Mouse (Mus musculus): ENCODE results near the gene Dnajc5.

The Dnajc5 gene

DNA sequence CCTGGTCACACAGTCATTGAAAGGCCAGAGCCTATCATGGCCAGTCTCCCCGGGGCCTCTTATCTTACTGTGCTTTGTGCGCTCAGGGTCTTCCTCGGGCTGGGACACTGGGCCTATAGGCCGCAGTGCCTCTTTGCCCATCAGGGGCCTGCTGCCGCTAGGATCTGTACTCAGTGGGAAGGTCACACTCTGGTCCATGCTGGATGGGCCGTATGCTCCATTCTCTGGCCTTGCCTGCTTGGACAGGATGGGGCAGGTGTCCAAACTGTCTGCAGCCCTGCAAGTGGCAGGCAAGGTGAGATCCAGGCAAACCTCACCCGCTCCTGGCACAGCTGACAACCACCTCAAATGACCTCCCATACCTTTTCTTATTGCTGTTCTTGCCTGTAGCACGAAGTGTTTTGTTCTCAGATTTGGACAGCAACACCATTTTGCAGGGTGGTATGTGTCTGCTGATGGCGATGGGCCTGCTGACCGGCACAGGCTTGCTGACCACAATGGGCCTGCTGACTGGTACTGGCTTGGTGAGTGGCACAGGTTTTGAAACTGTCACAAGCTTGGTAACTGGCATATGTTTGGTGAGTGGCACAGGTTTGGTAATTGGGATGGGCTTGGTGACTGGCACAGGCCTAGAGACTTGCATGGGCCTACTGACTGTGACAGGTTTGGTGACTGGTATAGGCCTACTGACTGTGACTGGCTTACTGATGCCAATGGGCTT, 68.9 kb downstream of the Dnajc5 start:
- no peak for DNase-seq (ENCODE audit: low read depth)

- no peak for DNase-seq (ENCODE audit: low read depth)
Observed at GRCm38 (mm10) chr2:181589732-181590105, 69.4 kb downstream of the Dnajc5 start.

DNA sequence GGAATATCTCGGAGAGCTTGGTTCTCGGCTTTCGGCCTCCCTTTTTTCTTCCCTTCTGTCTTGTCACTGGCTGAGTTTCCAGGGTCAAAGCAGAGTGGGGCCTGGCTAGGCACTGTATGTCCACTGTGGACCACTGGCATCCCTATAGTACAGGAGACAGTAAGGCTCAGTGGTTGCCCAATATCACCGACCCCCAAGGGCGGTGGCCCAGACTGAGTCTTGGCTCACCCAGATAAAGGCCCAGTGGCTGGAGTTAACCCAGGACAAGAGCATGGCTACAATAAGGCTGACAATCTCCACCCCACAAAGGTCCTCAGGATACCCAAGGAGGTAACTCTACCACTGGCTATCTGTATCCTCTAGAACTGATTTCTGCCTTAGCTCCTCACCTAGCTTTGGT, 70.2 kb downstream of the Dnajc5 start:
- no peak for DNase-seq (ENCODE audit: low read depth)

GRCm38 (mm10) chr2:181591528-181592085, 71.3 kb downstream of the Dnajc5 start, which contains the start of gene Prpf6:
Prpf6 (plus strand) TSS chr2:181591868.
- DNase-seq (ENCODE audit: low read depth): no peak

GRCm38 (mm10) chr2:181592231-181593041, 72.2 kb downstream of the Dnajc5 start, which contains the start of gene Zfp512b:
Zfp512b (minus strand) TSS chr2:181592803.
- DNase-seq (ENCODE audit: low read depth): peak; percentile 71

DNA sequence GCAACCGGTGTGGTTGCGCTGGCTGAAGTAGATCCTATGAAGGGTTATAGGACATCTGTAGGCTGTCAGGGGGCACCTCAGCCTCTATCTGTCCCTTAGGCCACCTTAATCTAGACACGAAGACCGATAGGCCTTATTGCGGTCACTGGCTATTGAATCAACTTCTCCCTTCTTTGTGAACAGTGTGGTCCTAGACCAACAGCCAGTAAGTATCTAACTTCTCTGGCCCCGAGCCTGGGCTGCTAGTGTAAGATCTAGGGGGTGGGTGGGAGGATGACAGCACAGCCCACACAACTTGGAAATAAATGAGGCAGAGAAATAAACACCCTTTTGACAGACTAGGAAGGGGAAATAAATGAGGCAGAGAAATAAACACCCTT, 72.7 kb downstream of the Dnajc5 start:
- DNase-seq (ENCODE audit: low read depth): peak; percentile 72

GRCm38 (mm10) chr2:181593937-181594336, 73.7 kb downstream of the Dnajc5 start:
- peak; percentile 64 for DNase-seq (ENCODE audit: low read depth)

DNA sequence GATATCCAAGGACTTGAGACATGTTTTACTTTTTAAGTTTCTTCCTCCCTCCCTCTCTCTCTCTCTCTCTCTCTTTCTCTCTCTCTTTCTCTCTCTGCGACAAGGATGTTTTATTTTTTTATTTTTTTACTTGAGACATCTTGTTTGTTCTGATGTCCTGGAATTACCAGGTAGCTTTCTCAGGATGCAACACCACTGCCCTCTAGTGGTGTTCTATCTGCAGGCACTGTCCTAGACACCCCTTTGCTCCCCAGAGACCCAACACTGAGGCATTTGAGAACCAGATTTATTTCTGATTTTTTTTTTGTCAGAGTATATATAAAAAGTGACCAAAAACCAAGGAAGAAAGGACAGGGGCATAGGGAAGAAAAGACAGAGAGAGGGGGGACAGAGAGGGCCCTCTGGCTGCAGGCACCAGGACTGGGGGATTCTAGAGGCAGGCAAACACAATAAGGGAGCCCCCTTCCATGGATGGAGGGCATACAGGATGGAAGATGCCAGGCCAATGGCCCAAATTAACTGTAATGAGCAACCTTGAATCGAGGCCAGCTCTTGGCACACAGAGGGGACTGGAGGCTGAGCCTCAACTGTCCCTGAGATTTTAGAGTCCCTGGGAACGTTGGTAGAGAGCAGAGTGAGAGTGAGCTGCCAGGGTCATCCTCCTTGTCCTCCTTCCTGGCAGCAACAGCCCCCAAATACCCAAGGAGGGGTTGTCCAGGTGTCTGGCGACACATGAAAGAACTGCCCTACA, 74.8 kb downstream of the Dnajc5 start:
- peak; percentile 55 for DNase-seq (ENCODE audit: low read depth)

DNA sequence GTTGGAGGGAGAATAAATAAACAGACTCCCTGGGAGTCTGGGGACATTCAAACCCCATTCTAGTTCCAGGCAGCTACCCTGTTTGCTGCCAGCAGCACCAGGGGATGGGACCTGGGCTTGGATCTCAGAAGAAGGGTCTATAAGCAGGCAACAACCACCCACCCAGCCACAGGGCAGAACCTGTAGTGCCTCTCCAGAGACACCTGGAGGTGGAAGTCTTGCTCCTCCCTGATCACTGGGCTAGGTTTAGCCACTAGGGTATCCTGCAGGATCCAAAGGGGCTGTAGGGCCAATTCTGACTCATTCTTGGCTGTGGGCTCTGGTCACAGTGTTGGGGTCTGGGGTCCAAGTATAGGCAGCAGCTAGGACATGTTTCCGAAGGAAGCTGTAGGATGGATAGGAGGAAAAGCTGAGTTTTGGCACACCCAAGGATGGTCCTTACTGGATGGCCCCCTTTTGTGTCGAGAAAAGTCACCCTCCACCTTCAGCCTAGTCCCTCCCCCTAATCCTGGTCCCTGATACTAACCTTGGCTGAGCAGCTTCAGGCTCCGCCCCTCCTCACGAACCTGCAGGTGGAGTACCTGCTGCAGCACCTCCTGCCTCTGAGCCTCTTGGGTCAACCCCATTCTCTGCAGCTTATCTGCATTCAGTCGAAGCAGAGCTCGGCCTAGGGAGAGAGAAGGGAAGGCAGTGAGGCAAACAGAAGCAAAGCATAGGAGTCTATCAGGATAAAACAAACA, 76.1 kb downstream of the Dnajc5 start:
- DNase-seq (ENCODE audit: low read depth): no peak

- DNase-seq (ENCODE audit: low read depth): peak; percentile 94
Observed at GRCm38 (mm10) chr2:181597378-181598061, 77.2 kb downstream of the Dnajc5 start.

- DNase-seq (ENCODE audit: low read depth): peak; percentile 87
Observed at GRCm38 (mm10) chr2:181598454-181599351, 78.4 kb downstream of the Dnajc5 start, which contains the start of gene Samd10. Samd10 (minus strand) TSS chr2:181599212.

DNA sequence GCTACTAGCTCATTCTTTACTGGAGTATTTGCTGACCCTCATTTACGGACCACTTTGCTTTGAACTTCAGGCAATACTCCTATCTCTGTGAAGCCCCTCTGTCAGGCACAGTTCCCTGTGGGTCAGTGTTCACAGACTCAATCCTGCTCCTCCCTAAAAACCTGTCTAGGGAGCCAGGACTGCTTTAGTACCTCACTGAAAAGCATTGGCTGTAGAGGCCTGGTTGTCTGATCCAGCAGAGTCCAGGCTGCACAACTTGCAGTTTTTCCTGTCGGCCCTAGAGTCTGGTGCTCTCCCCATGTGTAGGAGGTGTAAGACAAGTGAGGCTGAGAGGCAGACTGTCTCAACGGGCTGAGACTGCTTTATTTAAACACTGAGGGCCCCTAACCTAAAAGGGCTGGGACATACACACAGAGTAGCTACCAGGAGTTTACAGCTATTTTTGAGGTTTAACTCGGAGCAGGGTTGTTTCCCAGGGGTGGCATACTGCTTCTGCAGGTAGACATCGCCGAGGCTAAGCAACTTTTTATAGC, 80.0 kb downstream of the Dnajc5 start:
- DNase-seq (ENCODE audit: low read depth): no peak

DNA sequence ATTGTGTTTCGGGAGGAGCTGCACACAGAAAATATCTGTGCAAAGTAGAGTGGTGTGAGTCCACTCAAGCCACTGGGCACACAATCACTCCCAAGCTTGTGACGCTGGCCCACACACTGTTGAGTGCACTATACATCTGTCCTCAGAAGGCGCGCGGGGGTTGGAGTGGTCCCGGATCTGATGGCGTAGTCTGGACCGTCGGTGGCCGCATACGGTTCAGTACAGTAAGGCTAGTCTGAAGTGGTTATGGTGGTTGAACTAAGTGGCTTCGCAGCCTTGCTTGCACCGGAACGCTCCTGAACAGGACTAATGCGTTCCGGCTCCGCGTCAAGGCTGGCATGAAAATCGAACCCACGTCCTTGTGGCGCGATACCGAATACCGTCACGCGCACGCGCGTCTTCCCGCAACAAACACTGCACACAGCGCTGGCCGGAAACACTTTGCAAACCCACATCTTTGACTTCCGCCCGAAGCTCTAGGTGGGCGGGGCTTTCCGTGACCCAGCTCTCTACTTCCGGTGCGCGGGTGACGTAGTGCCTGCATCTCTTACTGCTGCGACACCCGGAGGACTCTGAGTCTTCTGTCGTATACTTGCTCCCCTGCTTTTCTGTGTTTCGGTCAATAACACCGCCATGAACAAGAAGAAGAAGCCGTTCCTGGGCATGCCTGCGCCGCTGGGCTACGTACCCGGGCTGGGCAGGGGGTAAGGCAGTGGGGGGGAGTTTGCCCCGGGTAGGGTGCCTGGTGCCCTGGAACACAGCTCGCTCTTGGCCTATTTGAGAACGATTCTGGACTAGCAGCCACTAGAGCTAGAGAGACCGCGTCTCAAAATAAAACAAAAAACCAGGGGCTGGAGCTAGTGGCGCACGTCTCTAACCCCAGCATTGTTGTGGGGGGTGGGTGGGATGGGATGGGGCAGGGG, 80.8 kb downstream of the Dnajc5 start:
- DNase-seq (ENCODE audit: low read depth): peak; percentile 98

- no peak for DNase-seq (ENCODE audit: low read depth)
Observed at GRCm38 (mm10) chr2:181601751-181602145, 81.5 kb downstream of the Dnajc5 start.

GRCm38 (mm10) chr2:181602367-181602766, 82.1 kb downstream of the Dnajc5 start:
- no peak for DNase-seq (ENCODE audit: low read depth)
